Mouse (Mus musculus) neutrophil, adult 5-6 weeks (primary cell): ENCODE results near the gene 2310011J03Rik. TPM values are rescaled to one million over a fixed set of nuclear protein-coding genes. Genes with fewer than 3 reads are reported as not detected.
"Not testable (repeated sequence)": the region's sequence is repeated elsewhere in the genome, so short reads cannot be mapped to it uniquely, and the experiment has no call there.

ENCODE experiments used
- ATAC-seq: fragments of 151-379, 151-347 bp; 2 replicates; pipeline ENCODE4 v1.8.0; 2017; ENCODE audit warnings: mild to moderate bottlenecking, moderate TSS enrichment; ENCODE audit not compliant: insufficient number of reproducible peaks, poor library complexity, low FRiP score, severe bottlenecking; ENCODE audit errors: extremely low read depth
- total RNA-seq: library from RNA; stranded (forward); fragments of 200-1000 nt; gene quantifications from 2 replicates; pipeline ENCODE4 v1.2.3, GENCODE M21; 2017

Gene 2310011J03Rik
- 17.5 and 20.7 TPM in 2 replicates for total RNA-seq

DNA sequence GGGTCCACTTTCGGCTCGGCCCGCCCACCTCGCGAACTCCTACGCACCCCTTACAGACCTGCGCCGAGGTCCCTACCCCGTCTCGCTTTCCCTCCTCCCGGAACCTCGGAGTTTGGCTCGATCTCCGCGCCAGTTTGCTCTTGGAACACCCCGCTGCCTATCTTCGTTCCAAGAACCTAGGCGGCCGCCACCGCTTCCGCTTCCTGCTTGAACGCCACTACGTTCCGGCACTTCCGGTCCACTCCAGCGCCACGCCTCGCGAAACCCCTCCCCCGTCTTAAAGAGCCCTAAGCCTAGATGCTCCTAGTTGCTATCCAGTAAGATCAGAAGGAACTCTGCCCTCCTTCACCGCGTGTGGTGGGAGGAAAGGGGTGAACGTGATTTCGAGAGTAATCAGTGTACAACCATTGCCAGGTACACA is at the start of gene 2310011J03Rik:
Gene 2310011J03Rik, minus strand, starts transcription at position 198 of the 421 bp plus-strand sequence.
- ATAC-seq = peak; percentile 79

- ATAC-seq = no peak
Observed at GRCm38 (mm10) chr10:80368392-80368791, 48.1 kb upstream of the 2310011J03Rik start.

GRCm38 (mm10) chr10:80367954-80368353 is 47.6 kb upstream of the 2310011J03Rik start:
- no peak for ATAC-seq

DNA sequence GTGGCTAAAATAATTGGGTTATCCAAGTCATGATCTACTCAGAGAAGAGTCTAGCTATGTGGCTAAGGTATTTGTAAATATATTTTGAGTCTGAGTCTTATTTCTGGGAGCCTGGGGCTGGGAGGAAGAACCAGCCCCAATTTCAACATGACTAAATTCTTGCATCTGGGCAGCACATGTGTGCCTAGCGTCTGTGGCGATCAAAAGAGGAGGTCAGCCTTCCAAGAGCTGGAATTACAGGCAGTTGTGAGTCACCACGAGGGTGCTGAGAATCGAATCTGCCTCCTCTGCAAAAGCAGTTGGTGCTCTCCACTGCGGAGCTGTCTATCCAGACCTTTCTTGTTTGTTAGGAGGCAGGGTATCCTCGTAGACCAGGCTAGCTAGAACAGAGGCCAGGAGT is 45.4 kb upstream of the 2310011J03Rik start:
- no peak for ATAC-seq

DNA sequence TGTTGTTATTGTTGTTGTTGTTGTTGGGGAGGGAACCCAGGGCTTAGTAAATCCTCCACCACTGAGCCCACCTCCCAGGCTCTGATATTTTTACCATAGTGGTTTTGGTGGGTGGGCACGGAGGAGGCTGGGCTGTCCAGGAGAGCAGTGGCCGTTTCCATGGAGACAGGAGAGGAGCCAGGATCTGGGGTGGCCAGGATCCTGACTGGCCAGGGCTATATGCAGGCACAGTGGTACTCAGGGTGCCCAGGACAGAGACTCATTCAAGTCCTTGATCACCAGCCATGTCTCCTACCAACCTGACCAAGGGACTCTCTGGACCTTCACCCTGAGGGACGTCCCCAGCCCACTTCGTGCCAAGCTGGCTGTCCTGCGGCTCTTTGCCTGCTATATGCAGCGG is 43.4 kb upstream of the 2310011J03Rik start:
- no peak for ATAC-seq

- no peak for ATAC-seq
Observed at GRCm38 (mm10) chr10:80357994-80358639, 37.8 kb upstream of the 2310011J03Rik start.

DNA sequence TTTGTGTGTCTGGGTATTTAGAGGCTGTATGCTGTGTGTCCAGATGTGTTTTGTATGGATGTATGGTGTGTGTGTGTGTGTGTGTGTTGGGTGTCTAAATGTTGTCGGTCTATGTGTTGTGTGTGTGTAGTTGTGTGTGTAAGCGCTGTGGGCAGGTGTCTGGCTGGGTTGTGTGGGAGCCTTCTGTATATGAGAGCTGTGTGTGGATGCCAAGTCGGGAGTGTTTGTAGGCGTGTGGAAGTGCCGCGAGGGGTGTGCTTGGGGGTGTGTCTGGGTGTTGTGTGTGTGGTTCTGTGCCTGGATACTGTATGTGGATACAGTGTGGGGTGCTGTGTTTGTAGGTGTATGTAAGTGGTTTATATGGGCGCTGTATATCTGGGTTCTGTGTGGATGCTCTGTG is 37.0 kb upstream of the 2310011J03Rik start:
- ATAC-seq = no peak

- no peak for ATAC-seq
Observed at GRCm38 (mm10) chr10:80356737-80357136, 36.4 kb upstream of the 2310011J03Rik start.

DNA sequence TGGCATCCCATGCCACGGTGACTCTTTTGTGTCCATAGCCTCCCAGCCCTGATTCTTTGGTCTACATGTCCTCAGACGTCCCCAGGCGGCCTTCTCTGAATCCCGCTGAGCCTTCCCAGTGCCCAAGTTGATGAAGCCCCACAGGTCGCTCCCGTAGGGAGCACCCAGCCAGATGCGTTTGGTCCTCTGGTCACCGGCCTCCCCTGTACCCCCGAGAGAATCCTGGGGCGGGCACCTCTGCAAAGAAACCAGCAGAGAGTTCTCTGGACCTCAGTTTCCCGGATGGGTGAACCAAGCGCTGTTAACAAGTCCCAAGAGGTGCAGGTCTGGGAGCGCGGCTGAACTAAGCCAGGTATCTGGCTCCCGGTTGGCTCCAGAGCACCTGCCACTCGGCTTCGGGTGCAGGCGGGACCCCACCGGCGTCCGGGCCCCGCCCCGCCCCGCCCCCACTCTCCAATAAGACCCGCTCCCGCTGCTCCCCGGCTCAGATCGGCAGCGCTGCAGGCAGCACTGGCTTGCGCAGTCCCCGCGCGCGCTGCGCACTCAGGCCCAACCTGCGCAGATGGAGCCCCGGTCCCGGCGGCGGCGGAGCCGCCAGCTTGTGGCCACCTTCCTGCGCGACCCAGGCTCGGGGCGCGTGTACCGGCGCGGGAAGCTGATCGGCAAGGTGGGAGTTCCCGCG is 35.8 kb upstream of the 2310011J03Rik start, which contains the start of gene Plk5:
Gene Plk5, plus strand, starts transcription at position 459 of the 682 bp plus-strand sequence.
- no peak for ATAC-seq

DNA sequence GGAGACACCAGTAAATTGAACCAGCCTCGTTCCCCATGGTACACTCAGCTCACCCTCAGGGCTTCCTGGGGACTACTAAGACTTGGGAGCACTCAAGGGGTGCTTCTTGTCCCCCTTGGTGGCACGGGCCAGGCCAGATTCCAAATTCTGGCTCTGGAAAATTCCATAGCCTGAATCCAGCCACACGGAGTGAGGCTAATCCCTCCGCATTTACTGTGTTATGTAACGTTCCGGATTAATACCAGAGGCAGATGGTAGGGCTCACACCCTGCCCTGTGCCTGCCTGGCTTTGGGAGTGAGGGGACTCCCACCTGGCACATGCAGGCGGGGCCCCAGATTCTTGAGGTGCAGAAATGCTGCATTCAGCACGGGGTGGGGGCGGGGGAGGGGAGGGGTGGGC is 35.1 kb upstream of the 2310011J03Rik start:
- ATAC-seq = no peak

DNA sequence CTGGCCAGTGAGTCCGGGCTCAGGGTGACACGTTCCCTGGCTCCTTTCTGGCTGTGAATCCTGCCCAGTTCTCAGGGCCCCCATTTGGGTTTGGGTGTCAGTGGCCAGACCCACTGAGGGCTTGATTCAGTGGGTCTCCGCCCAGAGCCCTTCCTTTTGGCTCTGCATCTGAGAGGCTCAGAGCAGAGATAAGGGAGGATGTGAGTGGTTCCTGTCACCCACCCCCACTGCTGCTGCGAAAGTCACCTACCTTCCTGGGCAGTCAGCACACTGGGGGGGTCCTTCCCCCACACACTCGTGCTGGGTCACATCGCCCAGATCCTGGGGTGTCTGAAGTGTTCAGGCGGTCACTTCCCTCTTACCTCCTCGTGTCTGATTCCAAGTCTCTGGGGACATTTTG is 32.4 kb upstream of the 2310011J03Rik start:
- ATAC-seq = no peak

DNA sequence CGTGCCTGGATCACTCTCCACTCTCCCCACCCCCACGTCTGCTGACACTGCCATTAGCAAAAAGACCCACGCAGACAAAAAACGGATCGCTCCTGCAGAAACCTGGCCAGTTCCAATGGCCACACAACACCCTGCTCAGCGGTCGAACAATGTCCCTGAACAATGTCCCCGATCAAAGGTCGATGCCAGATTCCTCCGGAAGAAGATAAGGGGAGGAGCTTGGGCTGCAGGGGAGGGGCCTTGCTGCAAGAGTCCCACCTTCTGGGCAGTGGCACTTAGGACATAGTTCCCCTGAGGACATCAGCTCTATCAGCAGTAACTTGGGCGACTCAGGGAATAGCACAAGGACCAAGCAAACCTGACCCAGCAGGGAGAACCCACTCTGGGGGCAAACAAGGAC is 31.6 kb upstream of the 2310011J03Rik start:
- ATAC-seq = no peak

DNA sequence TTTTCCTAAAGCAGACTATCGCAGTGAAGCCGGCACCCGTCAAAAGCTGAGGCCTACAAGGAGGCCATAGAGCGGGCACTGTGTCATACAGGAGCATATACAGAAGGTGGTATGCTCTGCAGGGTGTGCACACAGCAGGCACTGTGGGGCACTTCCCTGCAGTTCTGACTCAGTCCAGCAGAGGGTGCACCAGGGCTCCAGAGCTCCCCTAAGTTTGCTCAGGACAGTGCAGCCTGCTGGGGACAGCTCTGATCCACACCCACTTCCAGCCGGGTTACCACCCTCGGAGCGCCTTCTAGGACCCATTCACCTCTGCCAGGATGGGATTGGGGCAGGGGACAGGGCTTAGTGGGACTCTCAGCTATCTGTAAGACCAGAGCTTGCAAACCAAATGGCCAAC is 30.0 kb upstream of the 2310011J03Rik start:
- ATAC-seq = peak; percentile 76

GRCm38 (mm10) chr10:80348981-80349380 is 28.6 kb upstream of the 2310011J03Rik start:
- no peak for ATAC-seq

DNA sequence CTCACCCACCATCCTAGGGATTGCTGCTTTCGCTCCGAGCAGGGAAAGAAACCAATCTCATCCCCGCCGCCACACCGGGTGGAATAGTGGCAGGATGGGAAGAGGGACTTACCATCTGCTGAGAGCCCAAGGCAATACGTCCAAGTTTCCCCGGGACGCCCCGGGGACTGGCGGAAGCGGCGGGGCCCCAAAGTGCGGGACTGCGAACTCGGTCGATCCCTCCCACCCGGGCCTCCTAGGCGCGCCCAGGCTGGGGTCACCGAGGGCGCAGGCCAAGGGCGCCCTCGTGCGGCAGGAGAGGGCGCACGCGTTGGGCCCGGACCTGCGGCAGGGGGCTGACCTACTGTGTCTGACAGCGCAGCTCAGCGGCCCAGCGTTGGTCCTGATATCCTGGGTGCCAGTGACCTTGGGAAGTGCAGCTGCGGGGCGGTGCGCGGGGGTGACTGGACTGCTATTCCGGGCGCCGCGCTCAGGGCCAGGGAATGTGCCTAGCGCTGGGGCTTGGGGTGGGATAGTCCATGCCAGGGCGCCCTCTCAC is 28.0 kb upstream of the 2310011J03Rik start, which contains the start of gene Adamtsl5:
Gene Adamtsl5, minus strand, starts transcription at position 169 of the 538 bp plus-strand sequence.
- ATAC-seq = no peak

GRCm38 (mm10) chr10:80347514-80347967 is 27.2 kb upstream of the 2310011J03Rik start:
- no peak for ATAC-seq

DNA sequence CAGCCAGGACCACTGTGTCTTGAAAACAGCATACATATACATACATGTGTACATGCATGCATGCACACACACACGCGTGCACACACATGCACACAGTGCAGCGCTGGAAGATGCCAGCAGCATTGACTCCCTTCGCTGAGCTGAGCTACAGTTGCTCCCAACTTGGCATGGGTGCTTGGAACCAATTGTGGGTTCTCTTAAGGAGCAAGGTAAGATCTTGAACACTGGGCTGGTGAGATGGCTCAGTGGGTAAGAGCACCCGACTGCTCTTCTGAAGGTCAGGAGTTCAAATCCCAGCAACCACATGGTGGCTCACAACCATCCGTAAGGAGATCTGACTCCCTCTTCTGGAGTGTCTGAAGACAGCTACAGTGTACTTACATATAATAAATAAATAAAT is 25.6 kb upstream of the 2310011J03Rik start:
- ATAC-seq = not testable (repeated sequence)

DNA sequence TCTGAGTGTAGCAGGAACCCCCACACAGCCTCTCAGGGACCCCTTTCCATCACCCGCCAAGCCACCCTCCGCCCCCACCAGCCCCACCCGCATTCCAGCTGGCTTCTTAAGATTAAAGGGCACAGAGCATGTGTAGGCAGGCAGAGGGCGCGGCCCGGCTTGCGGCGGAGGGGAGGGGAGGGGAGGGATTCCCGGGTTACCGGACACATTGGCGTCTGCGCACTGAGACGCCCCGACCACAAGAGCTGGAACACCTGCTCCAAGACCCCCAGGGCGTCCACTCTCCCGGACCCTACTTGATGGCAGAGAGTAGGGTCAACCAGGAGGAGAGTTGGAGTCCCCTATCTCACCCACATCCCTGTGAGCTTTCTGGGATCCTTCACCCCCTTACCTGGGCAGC is 24.8 kb upstream of the 2310011J03Rik start:
- no peak for ATAC-seq

DNA sequence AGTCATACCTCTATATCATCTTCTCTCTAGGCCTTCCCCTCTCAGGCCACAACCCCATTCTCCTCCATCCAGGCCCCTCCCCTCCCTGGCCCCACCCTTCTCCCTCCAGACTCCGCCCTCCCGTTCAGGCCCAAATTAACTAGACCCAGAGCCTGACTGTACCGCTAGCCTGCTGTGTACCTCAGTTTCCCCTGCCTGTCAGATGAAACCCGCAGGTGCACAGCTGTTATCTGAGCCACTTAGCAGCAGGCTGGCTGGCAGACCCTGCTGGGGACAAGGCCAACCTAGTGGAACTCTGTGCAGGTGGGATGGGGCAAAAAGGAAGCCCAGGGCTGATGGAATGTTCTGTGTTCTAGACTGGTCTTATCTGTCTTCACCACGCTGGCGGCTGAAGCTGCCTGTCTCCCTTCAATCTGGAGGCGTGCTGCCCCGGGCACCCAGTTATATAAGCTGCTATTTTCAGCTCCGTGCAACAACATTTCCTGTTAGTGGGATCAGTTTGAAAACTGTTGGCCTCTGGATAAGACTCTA is 23.9 kb upstream of the 2310011J03Rik start:
- ATAC-seq = no peak

- ATAC-seq = no peak
Observed at GRCm38 (mm10) chr10:80343425-80343895, 23.1 kb upstream of the 2310011J03Rik start.
